Mouse (Mus musculus): Measurements from ENCODE around the gene Mamdc2. TPM values are rescaled to one million over a fixed set of nuclear protein-coding genes. Genes with fewer than 3 reads are reported as not detected.
A peak's percentile ranks its signal among the peaks of the same experiment; 100 is the strongest.
"Not testable (repeated sequence)": the region's sequence is repeated elsewhere in the genome, so short reads cannot be mapped to it uniquely, and the experiment has no call there.

Gene Mamdc2
- total RNA-seq (2014; rRNA removed) (2.1 and 3.0 TPM in 2 replicates), polyA plus RNA-seq (2012; rRNA removed) (1.3 and 1.5 TPM in 2 replicates)

- H3K79me2 ChIP-seq (ENCODE audit: control insufficient read depth, insufficient read depth, low read length) = no peaks in the 10 kb centered on the region
- no peaks in the 10 kb centered on the region for H3K4me1 ChIP-seq (ENCODE audit: control insufficient read depth, insufficient read depth, low read length)
- no peaks in the 10 kb centered on the region for H3K36me3 ChIP-seq (ENCODE audit: control insufficient read depth, insufficient read depth, low read length)
- no peak for DNase-seq (ENCODE audit: extremely low read depth, low read depth, low spot score)
- peak within 1 kb of the TSS; percentile 52; the same call in 1 of the 2 replicates for H3K9ac ChIP-seq (ENCODE audit: low read depth, low read length)
- H3K27ac ChIP-seq (replicated peaks; ENCODE audit: insufficient read depth, low read depth, low read length) = 0 out of 2 replicates have a peak within 1 kb of the TSS, but pooled peaks have one; percentile 4
- H3K27me3 ChIP-seq (ENCODE audit: control insufficient read depth, insufficient read depth, low read length) = peaks cover 5% of the 10 kb centered on the region
- 2% methylated on average over 19 of the region's 19 CpGs for WGBS
- H3K4me3 ChIP-seq (ENCODE audit: insufficient read depth, low read depth, low read length) = peak within 1 kb of the TSS; percentile 63
- TF ChIP-seq CTCF (IDR thresholded peaks at IDR 0.05; ENCODE audit: low read depth, low read length) (no peak), POLR2A (IDR thresholded peaks at IDR 0.05; ENCODE audit: extremely low read depth, insufficient read depth, low read length) (no peak)
Measured at GRCm38 (mm10) chr19:23447988-23448497, at the start of gene Mamdc2. Gene Mamdc2, minus strand, starts transcription at chr19:23448442.

- TF ChIP-seq CTCF (IDR thresholded peaks at IDR 0.05; ENCODE audit: low read depth, low read length) (no peak), POLR2A (IDR thresholded peaks at IDR 0.05; ENCODE audit: extremely low read depth, insufficient read depth, low read length) (no peak)
- WGBS = 94% methylated on average over 7 of the region's 7 CpGs
- H3K4me1 ChIP-seq (ENCODE audit: control insufficient read depth, insufficient read depth, low read length) = no peaks in the 10 kb centered on the region
Measured at GRCm38 (mm10) chr19:23498011-23498410, 49.8 kb upstream of the Mamdc2 start.

GRCm38 (mm10) chr19:23497171-23497917, 49.1 kb upstream of the Mamdc2 start:
- 79% methylated on average over 10 of the region's 10 CpGs for WGBS
- H3K4me3 ChIP-seq (ENCODE audit: insufficient read depth, low read depth, low read length) = no peak overlapping the region
- no peak for DNase-seq (ENCODE audit: extremely low read depth, low read depth, low spot score)

More at GRCm38 (mm10) chr19:23498011-23498410, 49.8 kb upstream of the Mamdc2 start:
- no peak overlapping the region for H3K27ac ChIP-seq (replicated peaks; ENCODE audit: insufficient read depth, low read depth, low read length)
- H3K9ac ChIP-seq (ENCODE audit: low read depth, low read length) = no peak overlapping the region
- H3K36me3 ChIP-seq (ENCODE audit: control insufficient read depth, insufficient read depth, low read length) = no peaks in the 10 kb centered on the region
- no peaks in the 10 kb centered on the region for H3K27me3 ChIP-seq (ENCODE audit: control insufficient read depth, insufficient read depth, low read length)
- H3K79me2 ChIP-seq (ENCODE audit: control insufficient read depth, insufficient read depth, low read length) = no peaks in the 10 kb centered on the region
- DNase-seq (ENCODE audit: extremely low read depth, low read depth, low spot score) = no peak
- H3K4me3 ChIP-seq (ENCODE audit: insufficient read depth, low read depth, low read length) = no peak overlapping the region

GRCm38 (mm10) chr19:23496536-23496935, 48.3 kb upstream of the Mamdc2 start:
- peaks cover 5% of the 10 kb centered on the region for H3K4me1 ChIP-seq (ENCODE audit: control insufficient read depth, insufficient read depth, low read length)
- no peak for DNase-seq (ENCODE audit: extremely low read depth, low read depth, low spot score)
- no peak overlapping the region for H3K9ac ChIP-seq (ENCODE audit: low read depth, low read length)
- H3K79me2 ChIP-seq (ENCODE audit: control insufficient read depth, insufficient read depth, low read length) = no peaks in the 10 kb centered on the region
- TF ChIP-seq POLR2A (IDR thresholded peaks at IDR 0.05; ENCODE audit: extremely low read depth, insufficient read depth, low read length) (no peak), CTCF (IDR thresholded peaks at IDR 0.05; ENCODE audit: low read depth, low read length) (no peak)
- WGBS = 84% methylated on average over 3 of the region's 3 CpGs
- no peaks in the 10 kb centered on the region for H3K27me3 ChIP-seq (ENCODE audit: control insufficient read depth, insufficient read depth, low read length)
- no peaks in the 10 kb centered on the region for H3K36me3 ChIP-seq (ENCODE audit: control insufficient read depth, insufficient read depth, low read length)
- no peak overlapping the region for H3K27ac ChIP-seq (replicated peaks; ENCODE audit: insufficient read depth, low read depth, low read length)
- no peak overlapping the region for H3K4me3 ChIP-seq (ENCODE audit: insufficient read depth, low read depth, low read length)

More at GRCm38 (mm10) chr19:23497171-23497917, 49.1 kb upstream of the Mamdc2 start:
- Histone ChIP-seq H3K36me3 (ENCODE audit: control insufficient read depth, insufficient read depth, low read length) (no peaks in the 10 kb centered on the region), H3K27ac (replicated peaks; ENCODE audit: insufficient read depth, low read depth, low read length) (no peak overlapping the region), H3K27me3 (ENCODE audit: control insufficient read depth, insufficient read depth, low read length) (no peaks in the 10 kb centered on the region), H3K9ac (ENCODE audit: low read depth, low read length) (no peak overlapping the region), H3K79me2 (ENCODE audit: control insufficient read depth, insufficient read depth, low read length) (no peaks in the 10 kb centered on the region), H3K4me1 (ENCODE audit: control insufficient read depth, insufficient read depth, low read length) (peaks cover 3% of the 10 kb centered on the region)
- TF ChIP-seq CTCF (IDR thresholded peaks at IDR 0.05; ENCODE audit: low read depth, low read length) = no peak
- no peak for TF ChIP-seq POLR2A (IDR thresholded peaks at IDR 0.05; ENCODE audit: extremely low read depth, insufficient read depth, low read length)

- H3K27me3 ChIP-seq (ENCODE audit: control insufficient read depth, insufficient read depth, low read length) = no peaks in the 10 kb centered on the region
- H3K79me2 ChIP-seq (ENCODE audit: control insufficient read depth, insufficient read depth, low read length) = no peaks in the 10 kb centered on the region
- H3K27ac ChIP-seq (replicated peaks; ENCODE audit: insufficient read depth, low read depth, low read length) = no peak overlapping the region
- TF ChIP-seq POLR2A (IDR thresholded peaks at IDR 0.05; ENCODE audit: extremely low read depth, insufficient read depth, low read length) (no peak), CTCF (IDR thresholded peaks at IDR 0.05; ENCODE audit: low read depth, low read length) (no peak)
- no peak overlapping the region for H3K9ac ChIP-seq (ENCODE audit: low read depth, low read length)
- H3K4me1 ChIP-seq (ENCODE audit: control insufficient read depth, insufficient read depth, low read length) = peaks cover 10% of the 10 kb centered on the region
- H3K4me3 ChIP-seq (ENCODE audit: insufficient read depth, low read depth, low read length) = no peak overlapping the region
- DNase-seq (ENCODE audit: extremely low read depth, low read depth, low spot score) = peak; percentile 89
- no peaks in the 10 kb centered on the region for H3K36me3 ChIP-seq (ENCODE audit: control insufficient read depth, insufficient read depth, low read length)
Measured at GRCm38 (mm10) chr19:23492663-23493062, 44.4 kb upstream of the Mamdc2 start.

- H3K27me3 ChIP-seq (ENCODE audit: control insufficient read depth, insufficient read depth, low read length); DNase-seq (ENCODE audit: extremely low read depth, low read depth, low spot score); H3K4me3 ChIP-seq (ENCODE audit: insufficient read depth, low read depth, low read length); H3K79me2 ChIP-seq (ENCODE audit: control insufficient read depth, insufficient read depth, low read length); H3K9ac ChIP-seq (ENCODE audit: low read depth, low read length); H3K36me3 ChIP-seq (ENCODE audit: control insufficient read depth, insufficient read depth, low read length): not testable (repeated sequence)
- 48% methylated on average over 7 of the region's 7 CpGs for WGBS
- Histone ChIP-seq H3K4me1 (ENCODE audit: control insufficient read depth, insufficient read depth, low read length) (peaks cover 24% of the 10 kb centered on the region), H3K27ac (replicated peaks; ENCODE audit: insufficient read depth, low read depth, low read length) (peak overlapping the region; percentile 63)
Measured at GRCm38 (mm10) chr19:23490703-23491102, 42.5 kb upstream of the Mamdc2 start.
